Mouse (Mus musculus): Measurements from ENCODE around the gene Lin7b. TPM values are rescaled to one million over a fixed set of nuclear protein-coding genes. Genes with fewer than 3 reads are reported as not detected.

The Lin7b gene
- total RNA-seq, 2 experiments from 2014 or later, result 1.5 to 2.4 TPM

- DNase-seq, result no peak
Observed at GRCm38 (mm10) chr7:45346905-45347304, 23.5 kb downstream of the Lin7b start.

GRCm38 (mm10) chr7:45343543-45343942, 26.8 kb downstream of the Lin7b start:
- DNase-seq, result peak; percentile 39

GRCm38 (mm10) chr7:45342081-45342480, 28.3 kb downstream of the Lin7b start:
- DNase-seq, result no peak

GRCm38 (mm10) chr7:45341303-45341702, 29.1 kb downstream of the Lin7b start:
- DNase-seq, result peak; percentile 90

- DNase-seq, result peak; percentile 55
Observed at GRCm38 (mm10) chr7:45340669-45341068, 29.7 kb downstream of the Lin7b start.

DNA sequence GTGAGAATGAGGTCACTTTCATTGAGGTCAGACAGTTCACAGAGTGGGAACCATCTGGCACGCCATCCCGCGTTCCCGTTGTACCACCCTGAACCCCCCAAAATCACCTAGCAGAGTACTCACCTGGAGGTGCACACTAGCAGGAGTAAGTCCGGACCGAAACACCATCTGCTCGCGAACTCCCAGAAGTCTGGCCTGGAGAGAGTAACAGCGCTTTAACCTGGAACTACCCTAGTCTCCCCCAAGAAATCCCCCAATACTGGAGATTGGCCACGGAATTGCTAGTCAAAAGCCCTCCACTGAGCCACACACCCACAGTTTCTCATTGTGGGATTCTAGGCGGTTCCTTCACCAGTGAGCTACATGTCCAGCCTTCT, 30.3 kb downstream of the Lin7b start:
- no peak for DNase-seq

DNA sequence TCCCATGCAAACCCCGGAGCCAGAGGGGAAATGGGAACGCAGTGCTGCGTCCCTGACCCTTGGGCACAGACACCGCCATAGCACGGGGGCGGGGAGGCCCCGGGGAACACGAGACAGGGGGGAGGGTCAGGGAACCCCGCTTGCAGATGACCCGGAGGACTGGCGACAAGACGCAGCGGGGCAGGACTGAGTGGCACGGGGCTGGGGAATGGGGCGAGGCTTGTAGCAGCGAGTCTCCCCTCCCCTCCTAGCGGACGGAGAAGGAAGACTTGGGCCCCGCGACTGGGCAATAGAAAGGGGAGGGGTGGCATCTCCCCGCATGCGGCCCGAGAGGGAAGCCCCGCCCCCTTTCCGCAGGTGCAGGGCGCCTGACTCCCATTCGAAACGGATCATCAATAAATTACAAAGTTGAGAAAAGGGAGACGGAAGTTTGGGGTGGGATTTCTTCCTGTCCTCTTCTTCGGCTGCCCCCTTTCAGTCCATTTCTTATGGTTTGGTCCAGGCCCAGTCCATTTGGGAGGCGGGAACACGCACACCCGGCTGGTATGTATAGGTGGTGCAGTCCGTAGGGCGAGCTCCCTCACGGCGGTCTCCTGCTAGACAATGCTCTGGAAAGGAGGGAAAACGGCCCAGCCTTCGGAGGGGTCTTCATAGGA, 30.8 kb downstream of the Lin7b start:
- DNase-seq, result peak; percentile 72

- DNase-seq, result no peak
Observed at GRCm38 (mm10) chr7:45338161-45338911, 32.0 kb downstream of the Lin7b start.

- no peak for DNase-seq
Observed at GRCm38 (mm10) chr7:45337469-45337868, 32.9 kb downstream of the Lin7b start.

DNA sequence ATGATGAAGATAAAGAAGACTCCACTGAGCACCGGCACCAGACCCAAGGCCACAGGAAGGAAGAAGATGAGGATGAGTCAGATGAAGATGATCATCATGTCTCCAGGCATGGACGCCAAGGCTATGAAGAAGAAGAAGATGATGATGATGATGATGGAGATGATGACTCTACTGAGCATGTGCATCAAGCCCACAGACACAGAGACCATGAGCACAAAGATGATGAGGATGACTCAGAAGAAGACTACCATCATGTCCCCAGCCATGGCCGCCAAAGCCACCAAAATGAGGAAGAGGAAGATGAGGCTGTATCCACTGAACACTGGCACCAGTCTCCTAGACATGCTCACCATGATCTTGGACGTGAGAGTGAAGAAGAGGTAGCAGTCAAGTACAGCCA, 34.1 kb downstream of the Lin7b start:
- no peak for DNase-seq

DNA sequence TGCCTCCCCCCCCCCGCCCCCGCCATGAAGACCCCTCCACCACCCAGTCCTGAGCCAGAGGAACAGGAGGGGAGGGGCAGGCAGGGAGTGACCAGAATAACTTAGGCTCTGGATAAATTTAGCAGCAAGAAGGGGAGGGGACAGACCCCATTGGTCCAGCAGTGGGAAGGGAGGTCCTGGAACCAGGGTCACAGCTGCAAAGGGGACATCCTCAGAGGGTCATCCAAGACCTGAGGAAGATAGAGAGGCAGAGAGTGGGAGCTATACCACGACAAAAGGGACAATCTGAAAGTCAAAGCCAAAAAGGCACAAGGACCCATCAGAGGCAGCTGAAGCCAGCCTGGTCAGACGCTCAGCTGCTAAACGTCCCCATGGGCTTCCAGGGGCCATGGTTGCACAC, 35.3 kb downstream of the Lin7b start, which contains the start of gene Hrc:
Hrc (plus strand) TSS at position 235 of the 400 bp plus-strand sequence.
- DNase-seq, result peak; percentile 54

DNA sequence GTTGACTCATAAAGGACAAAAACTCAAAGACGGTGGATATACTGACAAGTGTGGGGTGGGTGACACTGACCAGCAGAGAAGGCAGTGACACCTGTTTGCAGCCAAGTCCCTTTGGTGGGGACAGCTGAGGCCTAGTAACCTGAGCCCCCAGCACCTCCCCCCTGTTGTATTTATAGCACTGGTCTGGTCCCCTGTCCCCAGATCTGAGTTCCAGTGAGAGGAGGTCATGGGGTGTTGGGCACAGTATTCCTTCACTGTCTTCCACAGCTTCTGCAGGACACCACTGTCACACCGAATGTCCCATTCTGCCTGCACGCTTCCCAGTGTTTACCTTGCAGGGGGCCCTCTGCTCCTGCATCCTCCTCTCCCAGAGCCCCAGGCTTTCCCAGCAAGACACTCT, 35.8 kb downstream of the Lin7b start:
- no peak for DNase-seq

DNA sequence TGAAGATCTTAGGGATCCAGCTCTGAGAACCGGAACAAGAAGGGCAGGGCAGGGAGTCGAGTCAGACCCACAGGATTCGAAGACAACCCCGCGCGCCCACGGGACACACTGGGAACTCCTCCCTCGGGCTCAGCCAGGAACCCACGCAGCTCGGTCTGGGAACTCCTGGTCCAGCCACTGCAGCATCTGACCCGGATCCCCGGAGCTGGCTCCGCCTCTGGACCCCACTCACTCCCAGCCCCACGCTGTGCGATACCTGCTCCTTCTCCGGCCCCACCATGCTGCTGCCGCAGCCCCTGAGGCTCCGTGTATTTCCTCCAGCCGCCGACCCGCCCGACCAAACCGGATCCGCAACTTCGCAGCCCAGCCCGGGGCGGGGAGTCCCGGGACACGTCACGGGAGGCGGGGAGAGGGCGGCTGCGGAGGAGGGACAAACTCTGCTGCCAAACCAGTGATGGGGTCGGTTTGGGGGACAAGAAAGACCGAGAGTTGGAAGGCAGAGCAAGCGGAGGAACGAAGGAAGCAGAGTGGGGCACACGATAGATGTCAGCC, 36.9 kb downstream of the Lin7b start, which contains the start of gene Trpm4:
Trpm4 (minus strand) TSS at position 350 of the 552 bp plus-strand sequence.
- DNase-seq, result peak; percentile 93

DNA sequence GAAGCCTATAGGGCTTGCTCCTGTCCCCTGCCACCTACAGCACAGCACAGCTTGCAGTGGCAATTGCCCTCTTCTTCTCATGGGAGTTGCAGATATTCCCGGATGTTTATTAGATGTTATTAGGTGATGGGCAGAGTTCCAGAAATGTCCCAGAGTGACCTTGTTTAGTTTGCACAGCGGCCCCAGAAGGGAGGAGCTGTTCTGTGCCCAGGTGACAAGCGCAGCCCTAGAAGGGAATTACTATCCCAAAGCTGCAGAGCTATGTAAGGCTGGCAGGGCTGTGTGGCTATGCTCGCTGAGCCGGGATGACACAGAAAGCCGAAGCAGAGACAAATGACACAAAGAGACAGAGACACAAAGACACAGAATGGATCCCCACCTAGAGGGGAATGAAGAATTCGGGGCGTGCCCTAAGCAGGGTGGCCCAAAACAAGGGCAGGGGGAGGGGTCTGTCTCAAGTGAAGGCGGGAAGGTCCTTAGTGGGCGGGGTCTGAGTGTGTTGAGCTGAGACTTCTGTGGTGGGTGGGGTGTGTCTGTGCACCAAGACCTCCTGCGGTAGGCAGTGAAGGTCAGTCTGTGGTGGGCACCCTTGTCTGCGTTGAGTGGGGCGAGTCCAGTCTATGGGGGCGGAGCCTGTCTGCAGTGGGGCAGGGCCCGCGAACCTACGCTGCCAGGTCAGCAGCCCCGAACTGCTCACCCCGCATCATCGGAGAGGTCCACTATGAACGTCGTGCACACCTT, 37.5 kb downstream of the Lin7b start:
- peak; percentile 59 for DNase-seq

- no peak for DNase-seq
Observed at GRCm38 (mm10) chr7:45331502-45331901, 38.9 kb downstream of the Lin7b start.

- peak; percentile 45 for DNase-seq
Observed at GRCm38 (mm10) chr7:45328841-45329475, 41.4 kb downstream of the Lin7b start.

DNA sequence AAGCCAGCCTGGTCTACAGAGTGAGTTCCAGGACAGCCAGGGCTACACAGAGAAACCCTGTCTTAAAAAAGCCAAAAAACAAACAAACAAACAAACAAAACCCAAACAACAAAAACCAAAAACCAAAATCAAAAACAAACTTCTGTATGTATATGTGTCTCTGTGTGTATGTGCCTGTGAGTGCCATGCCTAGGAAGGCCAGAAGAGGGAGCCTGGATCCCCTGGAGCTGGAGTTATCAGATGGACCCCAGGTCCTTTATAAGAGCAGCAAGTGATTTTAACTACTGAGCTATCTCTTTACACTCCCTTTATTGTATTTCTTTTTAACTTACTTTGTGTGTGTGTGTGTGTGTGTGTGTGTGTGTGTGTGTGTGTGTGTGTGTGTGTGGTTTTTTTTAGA, 44.6 kb downstream of the Lin7b start:
- DNase-seq, result no peak

- DNase-seq, result no peak
Observed at GRCm38 (mm10) chr7:45323069-45323468, 47.3 kb downstream of the Lin7b start.

DNA sequence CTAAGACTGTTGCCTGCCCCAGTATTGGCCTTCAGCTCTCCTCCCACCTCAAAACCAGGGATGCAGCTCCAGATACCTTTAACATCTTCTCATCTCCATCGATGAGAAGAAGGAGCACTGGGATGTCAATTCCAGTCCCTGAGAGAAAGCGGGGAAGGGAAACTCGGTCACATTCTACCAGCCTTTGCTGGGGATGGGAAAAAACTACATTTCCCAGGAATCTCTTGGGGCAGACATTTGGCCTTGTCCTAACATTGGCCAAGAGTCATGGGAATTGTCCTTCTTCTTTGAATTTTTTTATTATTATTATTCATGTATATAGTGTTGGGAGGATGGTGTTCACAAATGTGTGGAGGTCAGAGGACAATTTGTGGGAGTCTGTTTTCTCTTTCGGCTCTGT, 48.1 kb downstream of the Lin7b start:
- DNase-seq, result no peak

Data from heart, postnatal 4 days (tissue).